Mouse (Mus musculus): ENCODE results near the gene Nrtn.

GRCm38 (mm10) chr17:56722441-56722840, 34.9 kb downstream of the Nrtn start:
- no peak for TF ChIP-seq POLR2A (IDR thresholded peaks at IDR 0.05; ENCODE audit: low read depth, low read length)
- TF ChIP-seq CTCF (IDR thresholded peaks at IDR 0.05; ENCODE audit: extremely low read depth, insufficient read length, insufficient replicate concordance, low read depth, low read length), result no peak

Measured in small intestine, adult 2 months (tissue).